Mouse (Mus musculus) ES-CJ7 (cell line): Measurements from ENCODE around the gene Olfr203.
"Not testable (repeated sequence)": the region's sequence is repeated elsewhere in the genome, so short reads cannot be mapped to it uniquely, and the experiment has no call there.

Source experiments
- DNase-seq: peaks from one replicate; pipeline ENCODE4 v3.0.0; 2011; ENCODE audit warnings: low read depth, low spot score

The Olfr203 gene

DNA sequence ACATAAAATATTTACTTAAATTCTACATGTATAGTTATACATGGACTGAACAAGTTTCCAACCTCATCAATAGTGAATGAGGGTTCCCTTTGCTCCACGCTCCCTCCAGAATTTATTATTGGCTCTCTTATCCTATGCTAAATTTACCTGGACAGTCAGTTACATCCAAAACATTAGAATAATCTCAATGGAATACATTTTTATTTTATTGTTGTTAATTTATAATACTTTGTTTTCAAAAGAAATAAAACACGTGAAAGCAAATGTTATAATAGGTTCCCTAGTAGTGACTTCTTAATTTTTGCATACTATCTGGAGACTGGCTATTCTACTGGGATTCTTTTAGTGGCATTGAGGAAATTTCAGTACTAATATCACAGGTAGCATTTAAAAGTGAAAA, at the start of gene Olfr203:
Gene Olfr203, plus strand, starts transcription at position 301 of the 400 bp plus-strand sequence.
- no peak for DNase-seq

DNA sequence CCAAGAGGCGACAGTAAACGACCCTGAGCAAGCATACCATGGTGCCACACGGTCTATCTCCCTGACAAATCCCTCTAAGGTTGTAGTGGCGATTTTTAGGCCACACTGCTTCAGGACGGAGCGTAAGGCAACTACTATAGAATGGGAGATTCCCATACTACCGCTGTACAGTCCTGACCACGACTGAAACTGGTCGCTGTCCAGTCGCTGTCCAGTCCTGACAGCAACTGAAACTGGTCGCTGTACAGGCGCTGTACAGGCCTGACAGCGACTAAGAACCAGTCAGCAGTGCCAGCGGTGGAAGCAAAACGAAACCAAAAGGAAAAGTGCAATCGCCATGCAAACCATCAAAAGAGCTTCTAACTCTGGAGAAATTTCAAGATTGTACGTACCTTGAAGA, 49.0 kb upstream of the Olfr203 start:
- DNase-seq: no peak

DNA sequence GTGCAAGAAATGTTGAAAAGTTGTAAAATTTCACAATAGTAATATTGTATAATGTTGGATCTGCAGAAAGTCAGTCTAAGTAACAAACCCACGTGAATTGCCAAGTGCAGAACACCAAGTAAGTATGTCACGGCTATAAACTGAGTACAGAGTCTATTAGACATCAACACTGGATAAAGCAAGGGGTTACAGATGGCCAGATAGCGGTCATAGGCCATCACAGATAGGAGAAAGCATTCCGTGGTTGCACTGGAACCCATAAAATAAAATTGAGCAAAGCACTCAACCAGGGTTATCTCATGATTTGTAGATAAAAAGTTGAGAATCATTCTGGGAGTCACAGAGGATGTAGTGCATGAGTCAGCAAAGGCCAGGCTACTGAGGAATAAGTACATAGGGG, 29.6 kb upstream of the Olfr203 start:
- not testable (repeated sequence) for DNase-seq

DNA sequence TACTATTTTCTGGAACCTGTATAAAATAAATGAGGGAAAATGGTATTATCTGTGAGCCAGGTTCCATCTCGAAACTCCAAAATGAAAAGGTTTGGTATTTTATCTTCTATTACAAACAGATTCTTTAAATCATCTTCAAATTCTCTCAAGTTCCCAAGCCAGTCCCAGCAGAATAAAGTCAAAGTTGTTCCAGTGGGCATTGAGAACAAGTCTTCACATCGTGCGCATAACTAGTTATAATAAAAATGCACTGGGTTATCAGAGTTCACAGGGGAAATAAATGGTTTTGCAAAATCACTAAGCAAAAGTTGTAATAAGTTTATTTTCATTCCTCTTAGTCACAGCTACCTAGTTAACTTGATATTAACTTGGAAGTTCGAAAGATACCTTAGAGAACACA, 26.1 kb upstream of the Olfr203 start, which contains the start of gene Olfr201:
Gene Olfr201, minus strand, starts transcription at position 101 of the 400 bp plus-strand sequence.
- DNase-seq: not testable (repeated sequence)

DNA sequence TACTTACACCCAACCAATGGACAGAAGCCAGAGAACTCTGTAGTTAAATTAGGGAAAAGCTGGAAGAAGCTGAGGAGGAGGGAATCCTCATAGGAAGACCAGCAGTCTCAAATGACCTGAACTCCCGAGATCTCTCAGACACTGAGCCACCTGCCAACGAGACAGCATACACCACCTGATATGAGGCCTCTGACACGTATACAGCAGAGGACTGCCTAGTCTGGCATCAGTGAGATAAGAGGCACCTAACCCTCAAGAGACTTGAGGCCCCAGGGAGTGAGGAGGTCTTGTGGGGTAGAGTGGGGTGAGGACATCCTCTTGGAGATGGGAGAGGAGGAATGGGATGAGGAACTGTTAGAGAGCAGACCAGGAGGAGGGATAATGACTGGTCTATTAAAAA, 18.1 kb upstream of the Olfr203 start:
- no peak for DNase-seq

DNA sequence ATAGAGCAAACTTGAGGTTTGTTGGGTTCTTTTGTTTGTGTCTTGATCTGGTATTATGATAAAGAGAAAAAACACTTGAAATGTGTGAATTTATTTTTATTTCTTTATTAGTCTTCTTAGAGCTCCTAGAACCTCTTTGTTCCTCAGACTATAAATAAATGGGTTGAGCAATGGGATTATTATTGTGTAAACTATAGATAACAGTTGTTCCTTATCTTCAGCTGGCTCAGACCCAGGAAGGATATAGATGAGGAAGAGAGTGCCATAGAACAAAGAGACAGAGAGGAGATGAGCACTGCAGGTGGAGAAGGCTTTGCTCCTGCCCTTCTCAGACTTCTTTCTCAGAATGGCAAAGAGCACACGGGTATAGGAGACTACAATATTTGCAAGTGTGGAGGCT, 15.2 kb upstream of the Olfr203 start:
- DNase-seq: no peak

DNA sequence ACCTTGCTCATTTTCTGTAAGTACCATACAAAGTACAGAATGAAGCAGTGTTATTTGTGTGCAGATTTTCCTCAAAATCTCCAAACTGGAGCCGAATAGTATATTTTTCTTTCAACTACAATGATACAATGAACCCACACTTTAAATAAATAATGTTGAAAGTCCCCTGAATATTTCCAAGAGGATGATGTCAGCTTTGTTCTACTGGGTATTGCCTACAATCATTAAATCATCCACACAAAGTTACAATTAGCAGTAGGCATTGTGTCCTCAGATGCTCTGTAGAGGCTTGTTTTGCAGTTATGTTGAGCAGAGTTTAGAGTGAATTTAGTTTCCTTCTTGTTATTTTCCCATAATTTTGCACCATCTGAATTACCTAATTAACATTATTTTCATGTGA, 12.0 kb upstream of the Olfr203 start, which contains the start of gene Olfr202:
Gene Olfr202, minus strand, starts transcription at position 101 of the 400 bp plus-strand sequence.
- DNase-seq: no peak

DNA sequence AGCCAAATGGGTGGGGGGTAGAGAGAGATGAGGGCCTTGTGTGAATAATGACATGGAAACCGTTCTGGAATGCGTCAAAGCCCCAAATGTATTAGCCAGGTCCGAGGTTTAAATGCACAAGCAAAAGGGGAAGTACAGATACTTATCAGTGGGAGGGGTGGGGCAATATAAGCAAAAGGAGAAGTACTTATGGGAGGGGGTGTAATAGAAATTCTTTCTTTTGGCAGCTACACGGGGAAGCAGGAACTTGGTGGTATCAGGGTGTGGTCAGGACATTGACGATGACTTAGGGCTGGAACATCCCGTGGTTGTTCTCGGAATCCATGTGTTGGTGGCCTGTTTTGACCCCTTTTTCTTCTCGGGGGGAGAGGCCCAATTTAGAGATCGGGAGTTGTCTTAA, 11.1 kb upstream of the Olfr203 start:
- not testable (repeated sequence) for DNase-seq

DNA sequence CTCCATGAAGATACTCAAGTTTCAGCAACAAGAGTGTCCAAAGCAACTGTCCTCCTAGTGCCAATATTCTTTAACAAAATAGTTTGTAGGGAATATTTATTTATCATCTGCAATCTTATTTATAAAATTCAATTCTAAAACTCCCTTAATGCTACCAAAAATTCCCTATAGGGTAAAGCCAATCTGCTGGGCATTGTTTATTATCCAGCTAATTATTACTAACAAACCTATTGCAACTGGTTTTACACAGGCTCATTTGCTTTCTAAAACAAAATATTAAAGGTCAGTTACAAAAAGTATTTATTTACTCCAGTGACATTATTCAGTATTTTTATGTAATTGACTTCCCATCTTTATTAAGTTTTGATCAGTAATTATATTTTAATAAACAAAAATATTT, 19.5 kb downstream of the Olfr203 start, which contains the start of gene Olfr204:
Gene Olfr204, minus strand, starts transcription at position 101 of the 400 bp plus-strand sequence.
- no peak for DNase-seq

DNA sequence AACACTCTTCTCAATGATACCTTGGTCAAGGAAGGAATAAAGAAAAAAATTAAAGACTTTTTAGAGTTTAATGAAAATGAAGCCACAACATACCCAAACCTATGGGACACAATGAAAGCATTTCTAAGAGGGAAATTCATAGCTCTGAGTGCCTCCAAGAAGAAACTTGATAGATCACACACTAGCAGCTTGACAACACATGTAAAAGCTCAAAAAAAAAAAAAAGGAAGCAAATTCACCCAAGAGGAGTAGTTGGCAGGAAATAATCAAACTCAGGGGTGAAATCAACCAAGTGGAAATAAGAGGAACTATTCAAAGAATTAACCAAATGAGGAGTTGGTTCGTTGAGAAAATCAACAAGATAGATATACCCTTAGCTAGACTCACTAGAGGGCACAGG, 24.6 kb downstream of the Olfr203 start:
- DNase-seq: not testable (repeated sequence)

DNA sequence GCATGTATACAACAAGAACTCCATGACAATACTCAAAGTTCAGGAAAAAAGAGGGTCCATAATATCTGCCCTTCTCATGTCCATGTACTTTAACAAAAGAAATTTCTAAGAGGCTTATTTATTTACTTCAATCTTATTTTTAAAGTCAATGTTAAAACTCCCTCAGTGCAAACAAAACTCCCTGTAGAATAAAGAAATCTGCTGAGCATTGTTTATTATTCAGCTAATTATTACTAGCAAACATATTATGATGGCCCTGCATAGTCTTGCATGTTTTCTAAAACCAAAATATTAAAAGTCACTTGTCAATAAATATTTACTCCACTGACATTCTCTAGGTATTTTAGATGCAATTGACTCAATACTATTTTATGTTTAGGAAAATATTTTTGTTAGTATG, 32.4 kb downstream of the Olfr203 start, which contains the start of gene Olfr205:
Gene Olfr205, minus strand, starts transcription at position 101 of the 400 bp plus-strand sequence.
- DNase-seq: no peak

DNA sequence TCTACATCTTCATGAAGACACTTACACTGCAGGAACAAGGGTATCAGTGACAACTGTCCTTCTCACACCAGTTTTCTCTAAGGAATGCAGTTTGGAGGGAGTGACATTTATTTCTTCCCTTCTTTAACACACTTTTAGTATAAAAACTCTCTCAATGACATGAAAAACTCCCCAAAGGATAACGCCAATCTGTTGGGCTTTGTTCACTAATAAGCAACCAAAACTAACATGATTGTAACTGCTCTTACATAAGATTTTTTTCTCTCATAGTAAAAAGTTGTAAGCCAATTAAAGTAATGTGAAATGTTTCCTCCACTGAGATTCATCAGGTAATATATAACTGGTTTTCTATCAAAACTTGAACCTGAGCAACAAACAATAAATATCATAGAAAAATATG, 50.5 kb downstream of the Olfr203 start, which contains the start of gene Olfr206:
Gene Olfr206, minus strand, starts transcription at position 101 of the 400 bp plus-strand sequence.
- DNase-seq: no peak
